Mouse (Mus musculus) regulatory T cell (primary cell): ENCODE measurements around the gene Slc5a3.

Experiments
- in situ Hi-C: fragments of 300-600 bp; cut with MboI, MseI; formaldehyde crosslinking; loops from one replicate; pipeline ENCODE4 v1.15.1; 2025; ENCODE audit warnings: high pct_unique_total_duplicates

Gene Slc5a3

GRCm38 (mm10) chr16:92117337-92118209 is 59.5 kb downstream of the Slc5a3 start:
- in situ Hi-C loops: no loop called here

GRCm38 (mm10) chr16:92119013-92119515 is 60.9 kb downstream of the Slc5a3 start:
- in situ Hi-C loops: no loop called here

GRCm38 (mm10) chr16:92120899-92121531 is 62.9 kb downstream of the Slc5a3 start:
- in situ Hi-C loops: no loop called here

GRCm38 (mm10) chr16:92127226-92127625 is 69.1 kb downstream of the Slc5a3 start:
- in situ Hi-C loops: no loop called here

- in situ Hi-C loops: no loop called here
Measured at GRCm38 (mm10) chr16:92127666-92128065, 69.5 kb downstream of the Slc5a3 start.

- in situ Hi-C loops: no loop called here
Measured at GRCm38 (mm10) chr16:92129843-92130242, 71.7 kb downstream of the Slc5a3 start.

- in situ Hi-C loops: no loop called here
Measured at GRCm38 (mm10) chr16:92132511-92132910, 74.4 kb downstream of the Slc5a3 start.

GRCm38 (mm10) chr16:92134148-92134764 is 76.1 kb downstream of the Slc5a3 start:
- in situ Hi-C loops: no loop called here

- in situ Hi-C loops: no loop called here
Measured at GRCm38 (mm10) chr16:92136275-92136674, 78.2 kb downstream of the Slc5a3 start.
